Mouse (Mus musculus) E14TG2a.4 (cell line): ENCODE data around the gene Rpgrip1.
A peak's percentile ranks its signal among the peaks of the same experiment; 100 is the strongest.

Experiments
- H3K27me3 ChIP-seq: 2 replicates; pipeline ENCODE4 v1.6.1; 2014; ENCODE audit warnings: low read length, control low read depth; ENCODE audit not compliant: insufficient read depth
- H3K36me3 ChIP-seq: 2 replicates; pipeline ENCODE4 v1.6.1; 2014; ENCODE audit warnings: low read length, control low read depth; ENCODE audit not compliant: insufficient read depth
- H3K4me1 ChIP-seq: replicated peaks from 2 replicates; pipeline ENCODE4 v1.6.1; 2014; ENCODE audit warnings: low read depth, low read length, control low read depth
- H3K4me3 ChIP-seq: replicated peaks from 2 replicates; pipeline ENCODE4 v1.5.1; 2014; ENCODE audit warnings: mild to moderate bottlenecking, low read length
- H3K9me3 ChIP-seq: 2 replicates; pipeline ENCODE4 v1.6.1; 2014; ENCODE audit warnings: low read length, control low read depth
- CTCF ChIP-seq: conservative IDR thresholded peaks from 2 replicates; pipeline ENCODE4 v1.5.1; 2014; ENCODE audit warnings: low read length
- NANOG ChIP-seq: IDR thresholded peaks from 2 replicates; pipeline ENCODE4 v1.6.1; 2014; ENCODE audit warnings: borderline replicate concordance, low read length, mixed read lengths
- POU5F1 ChIP-seq: IDR thresholded peaks from 2 replicates; pipeline ENCODE4 v1.6.1; 2014; ENCODE audit warnings: low read length, borderline replicate concordance

The Rpgrip1 gene

DNA sequence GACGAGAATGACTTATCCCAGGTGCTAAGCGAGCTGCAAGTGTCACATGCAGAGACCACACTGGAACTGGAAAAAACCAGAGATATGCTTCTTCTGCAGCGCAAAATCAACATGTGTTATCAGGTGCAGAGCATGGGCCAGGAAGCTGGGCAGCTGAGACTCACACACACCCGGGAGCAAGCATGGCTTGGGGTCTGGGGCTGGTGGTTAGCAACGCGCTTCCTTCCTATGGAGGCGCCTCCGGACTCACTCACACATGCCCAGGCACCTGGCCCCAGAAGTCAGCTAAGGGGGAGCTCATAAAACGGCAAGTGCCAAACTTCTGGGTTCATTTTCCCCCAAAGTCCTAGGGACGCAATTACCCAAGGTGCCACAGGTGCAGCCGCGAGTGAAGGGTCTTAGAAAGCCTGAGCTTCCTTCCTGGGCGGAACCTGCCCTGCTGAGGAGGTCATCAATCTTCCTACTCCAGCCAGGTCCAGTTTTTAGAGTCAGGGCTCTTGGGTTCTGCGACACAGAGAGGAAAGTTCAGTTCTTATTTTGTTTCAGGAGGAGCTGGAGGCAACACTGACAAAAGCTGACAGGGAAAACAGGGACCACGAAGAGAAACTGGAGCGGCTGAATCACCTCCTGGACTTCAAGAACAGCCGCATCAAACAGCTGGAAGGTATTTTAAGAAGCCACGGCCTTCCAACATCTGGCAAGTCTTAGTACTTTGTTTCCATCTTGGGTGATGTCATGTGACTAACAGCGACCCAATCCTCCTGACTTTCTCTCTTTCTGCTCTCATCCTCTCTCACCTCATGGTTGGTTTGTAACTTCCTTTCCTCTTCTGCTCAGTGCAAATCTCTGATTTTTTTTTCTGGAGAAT, 30.3 kb downstream of the Rpgrip1 start:
- Histone ChIP-seq H3K36me3 (peaks cover 9% of the 10 kb centered on the region), H3K27me3 (0 out of 2 replicates have a peak, but pooled peaks cover 2% of the 10 kb centered on the region), H3K9me3 (no peaks in the 10 kb centered on the region), H3K4me3 (peak overlapping the region; percentile 49), H3K4me1 (peaks cover 48% of the 10 kb centered on the region)
- TF ChIP-seq POU5F1 (no peak), CTCF (no peak), NANOG (no peak)

GRCm38 (mm10) chr14:52141445-52142127, 31.1 kb downstream of the Rpgrip1 start:
- H3K9me3 ChIP-seq: no peaks in the 10 kb centered on the region
- no peak for TF ChIP-seq POU5F1
- no peak for TF ChIP-seq NANOG
- peak overlapping the region; percentile 49 for H3K4me3 ChIP-seq
- 0 out of 2 replicates have a peak, but pooled peaks cover 2% of the 10 kb centered on the region for H3K27me3 ChIP-seq
- peaks cover 9% of the 10 kb centered on the region for H3K36me3 ChIP-seq
- H3K4me1 ChIP-seq: peaks cover 54% of the 10 kb centered on the region

DNA sequence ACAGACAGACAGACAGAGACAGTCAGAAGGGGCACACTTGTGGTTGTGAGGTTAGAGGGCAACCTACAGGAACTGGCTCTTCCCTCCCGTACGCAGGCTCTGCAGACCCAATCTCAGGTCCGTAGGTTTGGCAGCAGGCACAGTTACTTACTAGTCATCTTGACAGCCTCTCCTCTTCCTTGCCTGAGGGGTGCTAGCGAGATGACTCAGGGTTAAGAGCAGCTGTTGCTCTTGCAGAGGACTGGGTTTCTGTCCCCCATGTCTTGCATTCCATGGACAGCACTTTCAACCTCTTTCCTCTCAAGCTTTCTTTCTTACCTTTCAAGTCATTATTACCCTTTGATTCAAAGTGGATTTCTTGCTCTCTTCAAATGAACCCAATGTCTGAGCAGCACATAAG, 33.7 kb downstream of the Rpgrip1 start:
- TF ChIP-seq POU5F1 (no peak), CTCF (no peak), NANOG (no peak)
- Histone ChIP-seq H3K4me3 (no peak overlapping the region), H3K36me3 (peaks cover 9% of the 10 kb centered on the region), H3K4me1 (peaks cover 60% of the 10 kb centered on the region), H3K27me3 (0 out of 2 replicates have a peak, but pooled peaks cover 2% of the 10 kb centered on the region), H3K9me3 (no peaks in the 10 kb centered on the region)

DNA sequence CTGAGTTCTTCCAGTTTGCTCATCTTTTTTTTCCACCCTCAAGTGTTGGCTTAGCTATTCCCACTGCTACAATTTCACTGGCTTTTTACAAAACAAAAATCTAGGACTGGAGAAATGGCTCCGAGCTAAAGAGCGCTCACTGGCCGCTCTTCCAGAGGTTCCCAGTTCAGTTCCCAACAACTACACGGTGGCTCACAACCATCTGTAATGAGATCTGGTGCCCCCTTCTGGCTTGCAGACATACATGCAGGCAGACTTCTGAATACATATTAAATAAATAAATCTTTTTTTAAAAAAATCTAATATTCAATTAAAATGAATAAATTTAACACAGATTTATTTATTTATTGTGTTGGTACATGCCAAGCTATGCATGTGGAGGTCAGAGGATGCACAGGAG, 36.0 kb downstream of the Rpgrip1 start:
- Histone ChIP-seq H3K4me1 (peaks cover 52% of the 10 kb centered on the region), H3K27me3 (no peaks in the 10 kb centered on the region), H3K9me3 (no peaks in the 10 kb centered on the region), H3K4me3 (peak overlapping the region; percentile 32; the same call in 1 of the 2 replicates), H3K36me3 (peaks cover 9% of the 10 kb centered on the region)
- TF ChIP-seq NANOG: no peak
- TF ChIP-seq POU5F1: no peak
- TF ChIP-seq CTCF: peak; percentile 77

DNA sequence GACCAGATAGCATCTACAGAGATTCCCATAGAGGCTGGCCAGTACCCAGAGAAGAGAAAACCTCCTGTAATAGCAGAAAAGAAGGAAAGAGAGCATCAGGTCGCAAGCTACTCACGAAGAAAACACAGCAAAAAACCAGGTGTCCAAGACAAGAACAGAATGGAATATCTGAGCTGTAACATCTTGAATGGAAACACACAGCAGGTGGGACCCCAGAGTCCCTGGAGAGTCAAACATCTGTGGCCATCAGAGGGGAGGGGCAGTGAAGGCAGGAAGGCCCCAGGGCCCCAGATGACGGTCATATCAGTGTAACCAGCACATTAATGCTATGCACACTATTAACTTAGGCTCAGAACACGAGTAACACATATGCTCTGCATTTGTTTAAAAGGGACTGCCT, 39.4 kb downstream of the Rpgrip1 start:
- Histone ChIP-seq H3K36me3 (peaks cover 8% of the 10 kb centered on the region), H3K4me1 (peaks cover 26% of the 10 kb centered on the region), H3K4me3 (no peak overlapping the region), H3K9me3 (no peaks in the 10 kb centered on the region), H3K27me3 (no peaks in the 10 kb centered on the region)
- TF ChIP-seq NANOG (no peak), CTCF (no peak), POU5F1 (no peak)

DNA sequence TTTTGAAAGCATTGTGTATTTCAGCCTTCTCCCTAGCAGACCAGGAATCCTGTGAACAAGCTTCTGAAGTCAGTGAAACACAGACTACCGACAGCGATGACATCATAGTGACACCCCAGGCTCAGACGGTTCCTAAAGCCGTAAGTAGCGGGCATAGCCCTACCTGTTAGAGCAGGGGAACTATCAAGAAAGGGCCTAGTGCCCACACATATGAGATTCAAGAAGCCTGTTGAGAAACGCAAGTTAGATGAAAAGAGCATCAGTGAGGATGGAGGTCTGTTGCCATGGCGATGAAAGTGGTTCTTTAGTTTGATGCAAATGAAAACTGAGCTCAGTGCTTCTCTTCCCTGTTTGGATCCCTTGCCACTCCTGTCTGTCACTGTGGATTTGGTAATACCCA, 41.7 kb downstream of the Rpgrip1 start:
- no peaks in the 10 kb centered on the region for H3K27me3 ChIP-seq
- H3K36me3 ChIP-seq: no peaks in the 10 kb centered on the region
- H3K4me1 ChIP-seq: peaks cover 10% of the 10 kb centered on the region
- no peak overlapping the region for H3K4me3 ChIP-seq
- no peaks in the 10 kb centered on the region for H3K9me3 ChIP-seq
- TF ChIP-seq POU5F1: no peak
- 0 out of 2 replicates have a peak, but pooled peaks have one; percentile 3 for TF ChIP-seq CTCF

GRCm38 (mm10) chr14:52152613-52153012, 42.1 kb downstream of the Rpgrip1 start:
- peaks cover 9% of the 10 kb centered on the region for H3K4me1 ChIP-seq
- H3K4me3 ChIP-seq: no peak overlapping the region
- no peaks in the 10 kb centered on the region for H3K9me3 ChIP-seq
- no peaks in the 10 kb centered on the region for H3K27me3 ChIP-seq
- no peaks in the 10 kb centered on the region for H3K36me3 ChIP-seq
- TF ChIP-seq CTCF (no peak), NANOG (no peak)

GRCm38 (mm10) chr14:52155008-52155407, 44.5 kb downstream of the Rpgrip1 start:
- H3K4me3 ChIP-seq: no peak overlapping the region
- peaks cover 20% of the 10 kb centered on the region for H3K36me3 ChIP-seq
- peaks cover 3% of the 10 kb centered on the region; the same call in 1 of the 2 replicates for H3K4me1 ChIP-seq
- no peaks in the 10 kb centered on the region for H3K9me3 ChIP-seq
- H3K27me3 ChIP-seq: no peaks in the 10 kb centered on the region
- TF ChIP-seq NANOG: no peak
- TF ChIP-seq CTCF: no peak
- no peak for TF ChIP-seq POU5F1

- TF ChIP-seq NANOG (no peak), CTCF (no peak), POU5F1 (no peak)
- H3K36me3 ChIP-seq: peaks cover 77% of the 10 kb centered on the region
- no peaks in the 10 kb centered on the region for H3K27me3 ChIP-seq
- no peak overlapping the region for H3K4me3 ChIP-seq
- H3K9me3 ChIP-seq: no peaks in the 10 kb centered on the region
- peaks cover 5% of the 10 kb centered on the region; the same call in 1 of the 2 replicates for H3K4me1 ChIP-seq
Measured at GRCm38 (mm10) chr14:52160911-52161310, 50.4 kb downstream of the Rpgrip1 start.
